Mouse (Mus musculus): ENCODE results near the gene Bpi. TPM values are rescaled to one million over a fixed set of nuclear protein-coding genes. Genes with fewer than 3 reads are reported as not detected.

The Bpi gene
- 0.01 TPM in 1 of 2 replicates, not detected in the other for polyA plus RNA-seq (2012; rRNA removed)

DNA sequence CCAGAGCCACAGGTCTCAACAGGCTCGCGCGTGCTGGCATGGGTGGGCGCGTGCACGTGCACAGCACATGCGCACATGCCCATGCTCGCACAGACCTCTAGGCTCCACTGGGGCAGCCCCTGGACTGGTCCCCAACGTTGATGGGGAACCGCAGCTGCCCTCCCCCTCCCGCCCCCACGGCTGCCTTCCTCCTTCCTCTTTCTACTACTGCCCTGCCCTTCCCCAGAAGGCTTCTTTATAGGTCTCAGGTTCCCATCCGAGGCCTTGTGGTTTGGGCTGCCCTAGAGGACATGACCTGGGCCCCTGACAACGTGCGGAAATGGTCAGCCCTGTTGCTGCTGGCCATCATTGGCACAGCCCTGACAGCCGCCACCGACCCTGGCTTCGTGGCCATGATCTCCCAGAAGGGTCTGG is at the start of gene Bpi:
Gene Bpi, plus strand, starts transcription at position 90 of the 414 bp plus-strand sequence.

DNA sequence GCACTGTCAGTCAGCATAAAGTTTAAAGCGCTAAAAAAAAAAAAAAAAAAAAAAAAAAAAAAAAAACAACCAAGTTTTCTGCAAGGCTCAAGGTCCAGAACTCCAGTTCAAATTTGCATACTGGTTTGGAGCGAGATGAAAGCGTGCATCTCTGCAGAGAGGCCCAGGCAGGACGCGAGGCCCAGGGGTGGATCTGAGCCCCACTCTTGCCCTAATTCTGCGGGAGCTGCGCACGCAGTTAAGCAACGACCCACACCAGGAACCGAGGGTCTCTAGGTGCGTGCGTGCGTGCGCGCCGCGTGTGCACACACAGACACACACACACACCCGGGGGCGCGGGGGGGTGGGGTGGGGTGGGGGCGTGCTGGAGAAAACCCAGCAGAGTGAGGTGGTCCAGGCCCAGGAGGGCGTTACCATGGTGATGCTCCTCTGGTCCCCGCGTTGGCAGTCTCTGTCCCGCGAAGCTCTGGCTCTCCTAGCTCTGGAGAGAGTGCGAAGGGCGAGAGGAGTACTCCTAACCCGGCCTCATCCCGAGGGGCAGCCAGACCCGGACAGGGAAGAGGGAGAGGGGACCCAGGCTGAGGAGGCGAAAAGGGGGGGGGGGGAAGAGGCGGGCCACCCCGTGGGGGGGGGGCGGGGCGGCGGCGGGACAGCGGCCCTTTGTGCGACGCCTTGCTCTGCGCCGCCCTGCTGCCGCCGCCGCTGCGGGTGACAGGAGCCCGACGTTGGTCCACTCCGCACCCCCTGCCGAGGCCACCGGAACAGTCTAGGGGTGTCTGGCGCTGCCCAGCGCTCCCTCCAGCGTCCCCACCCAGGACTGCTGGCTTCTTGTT is 29.0 kb upstream of the Bpi start, which contains the start of gene D630003M21Rik:
Gene D630003M21Rik, minus strand, starts transcription at position 553 of the 833 bp plus-strand sequence.

DNA sequence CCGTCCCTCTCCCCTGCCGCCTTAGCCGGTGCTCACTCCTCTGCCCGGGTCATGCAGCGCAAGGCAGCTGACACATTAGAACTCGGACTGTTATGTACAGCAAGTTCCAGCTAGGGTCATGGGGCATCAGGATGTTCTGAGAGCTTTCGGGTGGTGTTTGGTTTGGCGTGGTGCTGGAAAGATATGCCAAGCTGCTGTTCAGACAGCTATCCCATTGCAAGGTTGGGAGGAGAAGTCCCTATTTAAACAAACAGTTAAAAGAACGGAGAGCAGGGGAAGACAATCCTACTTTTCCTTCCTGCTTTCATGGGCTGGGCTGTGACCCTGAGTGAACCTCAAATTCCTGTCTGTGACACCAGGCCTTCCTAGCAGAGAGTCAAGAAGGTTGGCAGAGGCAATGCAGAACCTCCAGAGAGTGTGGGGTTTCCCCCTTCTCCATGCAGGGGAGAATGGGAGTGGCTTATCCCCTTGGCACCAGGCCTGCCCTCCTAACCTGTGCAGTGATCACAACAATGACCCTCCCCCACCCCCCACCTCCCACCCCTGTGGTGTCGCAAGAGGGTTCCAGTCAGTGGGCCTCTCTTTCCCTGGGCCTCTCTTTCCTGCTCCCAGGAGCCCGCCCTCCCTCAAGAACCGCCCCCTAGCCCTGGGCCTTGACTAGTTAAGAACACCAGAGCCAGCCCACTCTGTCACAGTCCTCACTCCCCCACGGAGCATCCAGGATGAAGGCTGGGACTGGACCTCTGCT is 48.2 kb downstream of the Bpi start, which contains the start of gene Lbp:
Gene Lbp, plus strand, starts transcription at position 546 of the 748 bp plus-strand sequence.

Other genes starting within 250 kb of the Bpi start
- 10.3 and 11.6 TPM in 2 replicates for gene Tti1, start 229.7 kb upstream of the Bpi start, polyA plus RNA-seq (2012; rRNA removed)
- 13.0 and 14.9 TPM in 2 replicates for gene Rprd1b, start 229.6 kb upstream of the Bpi start, polyA plus RNA-seq (2012; rRNA removed)
- gene Tgm2, start 111.7 kb upstream of the Bpi start, polyA plus RNA-seq (2012; rRNA removed): 37.8 and 45.2 TPM in 2 replicates
- gene D630003M21Rik, start 28.9 kb upstream of the Bpi start, polyA plus RNA-seq (2012; rRNA removed): 0.36 and 0.44 TPM in 2 replicates
- 23.4 and 29.4 TPM in 2 replicates for gene Lbp, start 48.4 kb downstream of the Bpi start, polyA plus RNA-seq (2012; rRNA removed)
- gene Snhg11, start 117.5 kb downstream of the Bpi start, polyA plus RNA-seq (2012; rRNA removed): 2.1 and 2.3 TPM in 2 replicates
- 4.8 and 5.3 TPM in 2 replicates for gene Ralgapb, start 151.8 kb downstream of the Bpi start, polyA plus RNA-seq (2012; rRNA removed)
- not detected in 2 replicates for gene Adig, start 244.5 kb downstream of the Bpi start, polyA plus RNA-seq (2012; rRNA removed)